Mouse (Mus musculus) brain, embryonic 14.5 days (tissue): ENCODE measurements around the gene Polr3g.

ENCODE experiments used
- CTCF ChIP-seq: fragments of 200-500 bp; IDR thresholded peaks from 2 replicates; pipeline ENCODE4 v1.5.1; 2012; ENCODE audit warnings: inconsistent platforms, mild to moderate bottlenecking, moderate library complexity, borderline replicate concordance; ENCODE audit not compliant: insufficient read depth, insufficient read length; ENCODE audit errors: extremely low read depth
- POLR2A ChIP-seq: fragments of 200-500 bp; IDR thresholded peaks from 2 replicates; pipeline ENCODE4 v1.6.1; 2012; ENCODE audit warnings: mild to moderate bottlenecking, inconsistent platforms, borderline replicate concordance; ENCODE audit not compliant: poor library complexity, insufficient read depth, insufficient read length, severe bottlenecking; ENCODE audit errors: extremely low read depth

DNA sequence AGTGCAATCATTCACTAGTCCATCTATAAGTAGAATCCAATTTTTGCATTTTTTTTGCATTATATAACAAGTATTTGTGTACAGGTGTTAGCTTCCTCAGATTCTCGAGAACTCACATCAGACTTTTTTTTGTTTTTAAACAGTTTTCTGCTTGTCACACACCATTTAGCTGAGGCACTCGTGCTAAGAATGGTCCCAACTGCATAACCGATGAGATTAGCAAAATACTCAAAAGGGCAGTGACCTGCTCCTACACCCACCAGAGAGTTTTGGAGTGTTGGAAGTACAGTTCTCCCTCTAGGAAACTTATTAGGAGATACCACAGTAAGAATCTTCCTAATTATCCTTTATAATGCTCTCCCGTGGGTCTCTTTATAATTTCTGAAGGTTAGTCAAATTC is 1.0 kb downstream of the Polr3g start:
- no peak for TF ChIP-seq CTCF
- no peak for TF ChIP-seq POLR2A
